Mouse (Mus musculus) gastrocnemius, postnatal 25 days (tissue): ENCODE data around the gene Ubl4b. TPM values are rescaled to one million over a fixed set of nuclear protein-coding genes. Genes with fewer than 3 reads are reported as not detected.

Source experiments
- DNase-seq: peaks from one replicate; pipeline ENCODE4 v3.0.0; 2022
- total RNA-seq, 2 experiments: library from RNA; stranded (reverse); gene quantifications; 1 replicate in 1 of 2; 2 replicates in 1 of 2; pipeline ENCODE4 v1.2.3; 2021

Ubl4b gene
- total RNA-seq, 2 experiments from 2014 or later, result not detected

DNA sequence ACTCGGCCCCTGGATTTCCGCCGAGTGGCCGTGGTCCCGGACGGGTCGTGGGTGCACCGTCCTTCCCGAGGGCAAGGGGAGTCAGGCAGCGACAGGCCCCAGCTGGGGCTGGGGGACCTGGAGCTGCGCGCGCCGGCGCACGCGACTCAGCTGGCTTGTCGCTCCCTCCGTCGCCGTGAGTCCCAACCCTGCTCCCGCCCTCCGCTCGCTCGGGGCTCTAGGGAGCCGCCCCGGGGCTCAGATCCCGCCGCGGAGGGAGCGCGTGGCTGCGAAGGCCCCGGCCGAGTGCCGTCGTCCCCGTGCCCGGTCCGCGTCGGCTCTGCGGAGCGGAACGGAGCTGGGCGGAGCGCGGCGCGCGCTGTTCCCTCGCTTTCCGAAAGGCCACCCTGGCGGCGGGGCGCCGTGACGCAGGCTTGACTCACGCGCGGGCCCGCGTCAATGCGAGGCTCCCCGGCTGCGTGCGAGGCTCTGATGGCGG is 37.2 kb downstream of the Ubl4b start, which contains the start of gene Slc6a17:
Slc6a17 (minus strand) TSS at position 388 of the 478 bp plus-strand sequence.
- DNase-seq, result no peak

DNA sequence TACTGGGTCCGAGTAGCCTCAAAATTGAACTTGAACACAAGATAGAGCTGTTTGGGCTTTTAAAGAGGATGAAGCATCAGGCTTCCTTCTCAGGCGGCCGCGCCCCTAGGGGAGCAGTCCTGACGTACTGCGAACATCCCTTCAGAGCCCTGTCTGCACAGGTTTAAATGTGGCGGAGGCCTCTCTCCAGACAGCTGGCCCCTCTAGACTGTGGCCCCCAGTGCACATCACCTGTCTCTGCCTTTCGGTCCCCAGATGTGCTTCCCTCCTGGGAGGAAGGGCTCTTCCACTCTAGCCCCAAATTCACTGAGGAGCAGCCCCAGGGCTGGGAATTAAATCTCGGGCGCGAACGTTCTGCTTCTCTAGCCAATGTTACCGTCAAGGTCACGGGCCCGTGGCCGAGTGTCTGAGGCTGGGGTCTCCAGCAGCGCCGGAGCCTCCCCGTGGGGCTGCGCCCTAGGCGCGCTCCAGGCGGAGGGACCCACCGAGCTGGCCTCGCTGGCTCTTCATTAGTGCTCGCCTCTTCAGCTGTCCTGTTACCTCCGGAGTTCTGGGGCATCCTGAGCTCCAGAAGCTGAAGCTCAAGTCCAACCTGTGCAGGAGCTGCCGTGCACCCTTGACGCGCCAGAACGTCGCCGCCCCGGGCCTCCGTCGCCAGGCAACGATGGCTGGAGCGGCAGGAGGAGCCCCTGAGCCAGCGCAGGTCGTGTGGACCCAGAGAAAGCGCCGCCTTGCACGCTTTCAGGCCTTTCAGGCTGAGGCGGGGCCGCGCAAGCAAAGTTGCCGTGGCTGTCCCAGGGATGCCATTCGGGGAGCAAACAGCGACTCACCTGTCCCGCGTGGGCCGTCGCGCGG is 37.9 kb downstream of the Ubl4b start:
- no peak for DNase-seq

DNA sequence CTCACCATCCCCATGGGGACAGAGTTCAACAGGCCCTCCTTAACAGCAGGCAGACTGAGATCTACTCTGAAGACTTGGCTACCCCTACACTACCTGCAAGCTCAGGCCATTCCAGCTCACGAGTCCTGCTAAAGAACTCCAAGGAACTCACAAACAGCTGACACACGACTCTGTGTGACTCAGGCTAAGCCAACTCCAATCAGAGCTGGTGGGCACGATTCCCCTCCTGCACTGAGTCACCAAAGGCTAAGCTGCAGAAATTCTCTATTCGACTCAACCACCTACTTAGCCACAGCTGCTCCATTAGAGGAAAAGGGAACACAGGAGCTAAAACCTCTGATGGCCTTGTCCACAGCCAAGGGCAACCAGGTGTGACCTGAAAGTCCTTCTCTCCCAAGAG is 38.9 kb downstream of the Ubl4b start:
- DNase-seq, result no peak

DNA sequence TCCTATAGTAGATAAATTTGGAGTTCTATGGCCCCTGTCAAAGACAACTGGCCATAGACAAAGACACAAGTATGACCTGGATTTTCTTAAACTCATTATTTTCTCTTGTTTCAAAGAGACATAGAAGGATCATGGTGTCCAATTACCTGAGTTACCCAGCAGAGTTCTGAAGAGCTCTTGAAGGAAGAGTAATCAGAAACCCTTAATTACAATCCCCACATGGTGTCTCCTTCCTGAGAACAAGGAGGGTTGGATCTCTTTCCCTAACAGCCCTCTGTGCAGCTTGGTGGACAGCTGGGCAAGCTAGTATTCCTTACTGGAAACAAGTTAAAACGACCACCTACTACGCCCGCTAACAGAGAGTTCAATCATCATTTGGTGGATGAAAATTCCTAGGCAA is 43.5 kb downstream of the Ubl4b start:
- no peak for DNase-seq

DNA sequence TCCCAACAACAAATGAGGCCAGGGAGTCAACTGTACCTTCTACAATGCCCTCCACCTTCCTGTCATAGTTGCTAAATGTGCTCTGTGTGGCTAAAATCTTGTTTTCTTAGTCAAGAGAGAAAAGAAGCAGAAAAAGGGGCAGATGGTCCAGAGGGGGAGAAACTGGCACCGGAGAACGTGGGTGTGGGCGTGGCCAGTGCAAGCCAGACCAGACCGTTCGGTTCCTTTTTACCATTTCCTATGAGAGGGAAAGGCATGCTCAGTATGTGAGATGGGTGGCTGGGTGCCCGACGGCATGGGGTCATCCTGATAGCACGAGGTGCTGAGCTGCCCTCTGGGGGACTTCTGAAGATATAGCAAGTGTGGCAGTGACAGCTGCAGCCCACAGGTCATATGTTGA is 46.2 kb downstream of the Ubl4b start:
- no peak for DNase-seq

DNA sequence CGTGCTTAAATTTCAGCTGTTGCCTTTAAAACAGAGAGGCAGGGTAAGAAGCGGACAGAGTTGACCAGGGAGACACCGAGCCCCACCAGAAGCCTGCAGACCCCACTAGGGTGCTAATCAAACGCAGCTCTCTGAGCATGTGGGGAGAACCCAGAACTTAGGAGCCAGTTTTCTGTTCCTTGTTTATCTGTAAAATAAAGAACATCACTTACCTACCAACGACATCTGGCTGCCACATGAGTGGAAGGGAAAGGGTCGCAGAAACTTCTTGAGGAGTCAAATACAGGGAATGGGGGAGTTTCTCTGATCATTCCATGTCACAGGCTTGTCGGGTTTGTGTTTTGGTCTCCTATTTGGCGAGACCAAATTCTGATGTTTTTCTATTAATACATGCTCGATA is 46.9 kb downstream of the Ubl4b start:
- no peak for DNase-seq

DNA sequence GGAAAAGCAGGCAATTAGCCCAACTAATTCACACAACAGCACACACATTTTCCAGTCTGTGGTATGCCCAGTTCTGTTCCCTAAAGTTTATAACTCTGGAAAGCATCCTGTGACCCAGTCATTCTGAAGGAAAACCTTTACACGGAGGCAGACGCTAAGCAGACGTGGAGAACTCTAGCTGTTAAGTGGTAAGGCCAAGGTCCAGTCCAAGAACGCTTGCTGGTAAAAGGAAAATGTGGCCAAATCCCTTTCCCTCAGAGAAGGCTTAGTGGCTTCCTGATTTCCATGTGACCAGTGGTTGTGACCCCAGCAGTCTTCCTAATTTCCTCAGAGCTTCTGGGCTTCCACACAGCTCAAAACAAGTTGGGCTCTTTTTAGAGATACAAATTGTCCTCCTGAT is 48.3 kb downstream of the Ubl4b start:
- DNase-seq, result no peak

DNA sequence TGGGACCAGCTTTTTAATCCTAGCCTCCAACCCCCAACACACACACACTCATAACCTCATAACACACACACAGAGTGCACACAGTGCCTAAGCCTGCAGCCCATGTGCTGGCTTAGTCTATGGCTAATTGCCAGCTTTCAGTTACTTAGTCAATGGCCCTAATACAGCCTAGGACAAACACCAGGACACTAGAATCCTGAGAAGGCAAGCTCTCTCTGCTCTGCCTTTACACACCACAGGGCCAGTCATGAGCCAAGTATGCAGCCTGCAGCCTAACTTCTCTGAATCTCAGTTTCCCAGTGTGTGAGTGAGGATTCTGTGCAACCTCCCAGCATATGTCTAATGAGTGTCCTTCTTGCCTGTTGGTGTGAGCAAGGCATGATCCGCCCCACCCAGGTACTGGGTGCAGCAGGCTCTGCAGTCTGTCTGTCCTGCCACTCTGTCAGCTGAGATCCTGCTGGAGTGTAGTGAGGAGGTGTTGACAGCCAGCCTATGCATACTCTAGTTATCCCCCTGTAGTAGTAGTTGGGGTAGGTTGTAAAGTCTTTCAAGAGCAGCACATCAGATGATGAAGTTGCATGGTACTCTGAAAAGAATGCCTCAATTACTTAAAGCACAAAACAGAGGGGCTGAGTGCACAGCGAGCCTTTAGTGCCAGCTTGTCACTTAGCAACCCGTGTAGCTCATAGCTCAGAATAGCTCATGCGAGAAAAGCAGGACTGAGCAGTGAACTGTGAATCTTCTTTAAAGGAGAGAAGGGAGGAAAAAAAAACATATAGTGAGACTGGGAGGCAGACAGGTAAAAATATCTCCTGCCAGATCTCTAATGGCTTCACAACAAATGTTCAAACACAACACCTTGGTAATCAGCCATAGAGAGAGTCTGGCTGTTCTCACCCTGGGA is 49.2 kb downstream of the Ubl4b start:
- DNase-seq, result no peak

DNA sequence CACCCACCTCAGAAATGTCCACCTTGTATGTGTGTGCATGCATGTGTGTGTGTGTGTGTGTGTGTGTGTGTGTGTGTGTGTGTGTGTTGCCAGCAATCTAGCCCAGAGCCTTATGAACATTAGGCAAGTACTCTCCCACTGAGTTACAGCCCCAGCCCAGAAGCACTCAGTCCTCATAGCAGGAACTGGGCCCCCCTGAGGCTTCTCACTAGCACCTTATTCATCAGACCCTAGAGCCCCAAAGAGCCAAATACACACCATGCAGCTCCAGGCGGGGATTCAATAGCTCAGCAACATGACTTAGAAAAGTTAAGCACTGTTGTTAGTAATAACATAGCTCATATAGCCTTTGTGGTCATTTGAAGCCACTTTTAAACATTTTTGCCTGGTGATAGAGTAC is 50.3 kb downstream of the Ubl4b start:
- no peak for DNase-seq

DNA sequence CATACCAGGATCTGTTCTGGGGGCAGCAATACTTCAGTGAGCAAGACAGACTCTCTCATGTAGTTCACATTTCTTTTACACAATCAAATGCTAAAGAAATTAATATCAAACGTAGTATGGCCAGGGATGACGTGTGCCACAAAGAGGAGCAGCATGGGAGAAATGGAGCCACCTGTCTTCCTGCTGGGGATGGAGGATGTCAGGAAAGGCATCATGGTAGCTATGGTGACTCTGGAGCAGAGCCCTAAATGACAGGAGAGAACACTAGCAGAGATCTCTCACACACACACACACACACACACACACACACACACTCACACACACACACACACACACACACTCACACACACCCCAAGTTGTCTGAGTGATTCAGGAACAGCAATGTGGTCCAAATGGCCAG is 51.2 kb downstream of the Ubl4b start:
- no peak for DNase-seq

Other genes with a start within 250 kb of the Ubl4b start
- 10 to 100 TPM; 16.5 TPM for gene Rbm15, start 221.4 kb downstream of the Ubl4b start, total RNA-seq
- gene Kcnc4, start 95.5 kb downstream of the Ubl4b start, total RNA-seq, result 10 to 100 TPM; 87.0 to 94.0 TPM
- gene Slc6a17, start 37.1 kb downstream of the Ubl4b start, total RNA-seq, result under 1 TPM; 0.41 to 0.46 TPM
- not detected for gene Alx3, start 40.0 kb upstream of the Ubl4b start, total RNA-seq
- gene Gm10961, start 76.2 kb upstream of the Ubl4b start, total RNA-seq, result not detected
- 10 to 100 TPM; 15.4 to 16.3 TPM for gene Strip1, start 76.6 kb upstream of the Ubl4b start, total RNA-seq
- gene Ahcyl1, start 141.5 kb upstream of the Ubl4b start, total RNA-seq, result 10 to 100 TPM; 30.7 to 31.8 TPM
- 10 to 100 TPM in 1 of 2 experiments, 1 to 10 TPM in 1; 9.5 to 10.6 TPM for gene Csf1, start 205.4 kb upstream of the Ubl4b start, total RNA-seq